ENCODE assay signal across 10 mouse cellular contexts in the genomic region with DNA sequence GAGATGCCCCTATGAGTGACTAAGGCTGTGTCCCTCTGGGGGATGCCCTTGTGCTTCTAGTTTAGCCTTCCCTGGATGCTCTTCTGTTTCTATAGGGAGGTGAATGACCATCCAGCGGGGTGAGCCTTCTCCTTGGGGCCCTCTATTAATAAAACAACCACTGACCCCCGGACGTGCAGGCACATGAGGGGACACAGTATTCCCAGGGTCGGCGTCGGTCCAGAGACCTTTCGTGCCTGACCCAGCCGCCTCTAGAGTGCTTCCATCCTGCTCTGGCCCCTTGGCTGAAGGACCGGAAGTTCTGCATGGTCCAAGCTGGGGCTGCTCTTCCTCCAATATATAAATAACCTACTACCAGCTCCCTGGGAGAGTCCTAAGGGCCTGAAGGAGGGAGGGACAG. TPM values are rescaled to one million over a fixed set of nuclear protein-coding genes. Genes with fewer than 3 reads are reported as not detected.
DNase-seq lines count a peak whose midpoint lies in the region; ATAC-seq lines count a peak whose summit lies in the region.
"Had no signal": no experiment of that assay in that cellular context is flagged by ENCODE, and none has a peak within 500 bp of the region (broad histone marks: within the 10 kb centered on the region; RNA-seq: fewer than 3 reads in every experiment).

No protein-coding gene starts in this region.

- ATAC-seq in liver, embryonic 15.5 days (ENCODE audit: insufficient read depth), result peak; percentile 62; the same call in 1 of the 2 replicates
- ATAC-seq in forebrain, embryonic 13.5 days, result no peak
- ATAC-seq in cerebellum, adult (ENCODE audit: insufficient number of reproducible peaks, low FRiP score, low TSS enrichment), result no peak

- 78% methylated on average over 9 of the region's 9 CpGs for WGBS in embryonic facial prominence, embryonic 10.5 days
- WGBS in liver, embryonic 15.5 days (ENCODE audit: insufficient replicate concordance), result 53% methylated on average over 9 of the region's 9 CpGs
- 83% methylated on average over 9 of the region's 9 CpGs for WGBS in forebrain, embryonic 13.5 days

- peaks cover 23% of the 10 kb centered on the region for H3K4me1 ChIP-seq in embryonic facial prominence, embryonic 10.5 days
- H3K4me1 ChIP-seq in liver, embryonic 15.5 days (replicated peaks), result 0 out of 2 replicates have a peak, but pooled peaks cover 3% of the 10 kb centered on the region
- H3K4me1 ChIP-seq in forebrain, embryonic 13.5 days, result no peaks in the 10 kb centered on the region

- H3K9ac ChIP-seq in liver, embryonic 15.5 days, result no peak overlapping the region
- no peak overlapping the region for H3K9ac ChIP-seq in forebrain, embryonic 13.5 days

- no peak overlapping the region for H3K4me2 ChIP-seq in liver, embryonic 15.5 days
- H3K4me2 ChIP-seq in forebrain, embryonic 13.5 days, result no peak overlapping the region

- DNase-seq in adrenal gland, postnatal 14 days, result peak; percentile 55
- no peak for DNase-seq in embryonic facial prominence, embryonic 10.5 days (ENCODE audit: low spot score)
- DNase-seq in kidney, adult 11 months, result peak; percentile 60
- no peak for DNase-seq in right cerebral cortex, postnatal 14 days
- DNase-seq: thymus, adult 18-20 months had no signal

- no peaks in the 10 kb centered on the region for H3K9me3 ChIP-seq in embryonic facial prominence, embryonic 10.5 days
- no peaks in the 10 kb centered on the region for H3K9me3 ChIP-seq in liver, embryonic 15.5 days (replicated peaks)
- H3K9me3 ChIP-seq in forebrain, embryonic 13.5 days (replicated peaks), result no peaks in the 10 kb centered on the region
- H3K9me3 ChIP-seq: G1E; megakaryocyte, embryonic 14.5 days had no signal

- peak overlapping the region; percentile 8 for H3K27ac ChIP-seq in embryonic facial prominence, embryonic 10.5 days (replicated peaks)
- no peak overlapping the region for H3K27ac ChIP-seq in liver, embryonic 15.5 days (replicated peaks)
- no peak overlapping the region for H3K27ac ChIP-seq in forebrain, embryonic 13.5 days

- no peaks in the 10 kb centered on the region for H3K27me3 ChIP-seq in embryonic facial prominence, embryonic 10.5 days (replicated peaks; ENCODE audit: low read depth, poor library complexity, severe bottlenecking)
- no peaks in the 10 kb centered on the region for H3K27me3 ChIP-seq in liver, embryonic 15.5 days
- peaks cover 22% of the 10 kb centered on the region; the same call in 1 of the 2 replicates for H3K27me3 ChIP-seq in forebrain, embryonic 13.5 days

- H3K36me3 ChIP-seq in embryonic facial prominence, embryonic 10.5 days (replicated peaks), result no peaks in the 10 kb centered on the region
- no peaks in the 10 kb centered on the region for H3K36me3 ChIP-seq in liver, embryonic 15.5 days (replicated peaks)
- H3K36me3 ChIP-seq in forebrain, embryonic 13.5 days (ENCODE audit: poor library complexity, severe bottlenecking), result no peaks in the 10 kb centered on the region
- H3K36me3 ChIP-seq: G1E had no signal

- no peak overlapping the region for H3K4me3 ChIP-seq in embryonic facial prominence, embryonic 10.5 days
- no peak overlapping the region for H3K4me3 ChIP-seq in liver, embryonic 15.5 days (replicated peaks)
- H3K4me3 ChIP-seq in forebrain, embryonic 13.5 days, result no peak overlapping the region
- H3K4me3 ChIP-seq: megakaryocyte, embryonic 14.5 days had no signal

RNA-seq across cellular contexts. Expression of gene Wdr5, which starts 39.4 kb away (rescaled TPM):
- total RNA-seq in adrenal gland, postnatal 14 days (2021), result 32.7 and 39.0 TPM in 2 replicates
- 81.5 and 86.2 TPM in 2 replicates for polyA plus RNA-seq in embryonic facial prominence, embryonic 10.5 days (2016; fragmentation: Nextera tagmentation; extraction: Ambion mirVana)
- polyA plus RNA-seq in liver, embryonic 15.5 days (2015; fragmentation: Nextera tagmentation; extraction: Ambion mirVana), result 26.2 and 27.5 TPM in 2 replicates
- 54.0 and 59.1 TPM in 2 replicates for polyA plus RNA-seq in forebrain, embryonic 13.5 days (2015; fragmentation: Nextera tagmentation; extraction: Ambion mirVana)

RNA-seq across cellular contexts. Expression of gene Brd3, which starts 46.8 kb away (rescaled TPM):
- total RNA-seq in adrenal gland, postnatal 14 days (2021), result 79.8 and 92.0 TPM in 2 replicates
- 189 and 195 TPM in 2 replicates for polyA plus RNA-seq in embryonic facial prominence, embryonic 10.5 days (2016; fragmentation: Nextera tagmentation; extraction: Ambion mirVana)
- 22.5 and 22.9 TPM in 2 replicates for polyA plus RNA-seq in liver, embryonic 15.5 days (2015; fragmentation: Nextera tagmentation; extraction: Ambion mirVana)
- polyA plus RNA-seq in forebrain, embryonic 13.5 days (2015; fragmentation: Nextera tagmentation; extraction: Ambion mirVana), result 140 and 149 TPM in 2 replicates

Comparison
In these comparisons a context has a peak if more than half of its experiments do, and no peak if none do; other contexts are left out.
1. DNase-seq: peak in adrenal gland, postnatal 14 days (single experiment) and kidney, adult 11 months (single experiment); none in embryonic facial prominence, embryonic 10.5 days (single experiment) and right cerebral cortex, postnatal 14 days (single experiment).